Mouse (Mus musculus): ENCODE measurements at regions not wholly inside any gene's neighbourhood (a gene's known extent, or its start where the extent isn't known, plus 50 kb on each side); places are given as distances from the start of the nearest gene placed in this dataset.

DNA sequence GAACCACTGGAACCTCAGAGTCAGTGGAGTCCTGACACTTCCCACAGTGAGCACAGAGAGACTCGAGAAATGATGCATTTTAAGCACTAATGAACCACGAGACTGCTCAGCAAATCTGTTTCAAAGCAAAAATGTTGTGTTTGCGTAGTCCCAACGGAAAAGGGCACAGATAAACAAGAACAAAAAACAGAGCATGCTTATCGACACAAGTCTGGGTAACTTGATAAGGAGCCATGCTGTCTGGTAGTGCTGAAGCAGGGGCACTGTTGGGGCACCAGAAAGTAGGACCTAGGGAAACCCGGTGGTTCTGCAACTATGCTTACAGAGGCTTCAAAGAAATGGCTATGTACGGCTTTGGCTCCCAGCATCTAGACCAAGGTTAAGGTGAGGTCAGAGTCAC is 172.7 kb upstream of the Hes1 start:
- DNase-seq (ENCODE audit: low spot score), result no peak
- no peaks in the 10 kb centered on the region for H3K27me3 ChIP-seq (replicated peaks; ENCODE audit: insufficient read depth, low read length)
- H3K4me3 ChIP-seq (ENCODE audit: low read depth, low read length), result no peak overlapping the region
- 0 out of 2 replicates have a peak, but pooled peaks cover 7% of the 10 kb centered on the region for H3K4me1 ChIP-seq (ENCODE audit: insufficient read depth, low read depth, low read length)
- H3K36me3 ChIP-seq (ENCODE audit: insufficient read depth, low read length), result no peaks in the 10 kb centered on the region
- no peak overlapping the region for H3K9ac ChIP-seq (replicated peaks; ENCODE audit: low read depth)
- H3K4me2 ChIP-seq (replicated peaks; ENCODE audit: low read depth, low read length), result no peak overlapping the region
- H3K27ac ChIP-seq (ENCODE audit: low read length), result no peak overlapping the region
- 60% methylated on average over 7 of the region's 7 CpGs for WGBS
- no peak for ATAC-seq
- TF ChIP-seq EP300 (IDR thresholded peaks at IDR 0.05) (no peak), CTCF (IDR thresholded peaks at IDR 0.05) (no peak)
- no peaks in the 10 kb centered on the region for H3K9me3 ChIP-seq (ENCODE audit: low read length)

DNA sequence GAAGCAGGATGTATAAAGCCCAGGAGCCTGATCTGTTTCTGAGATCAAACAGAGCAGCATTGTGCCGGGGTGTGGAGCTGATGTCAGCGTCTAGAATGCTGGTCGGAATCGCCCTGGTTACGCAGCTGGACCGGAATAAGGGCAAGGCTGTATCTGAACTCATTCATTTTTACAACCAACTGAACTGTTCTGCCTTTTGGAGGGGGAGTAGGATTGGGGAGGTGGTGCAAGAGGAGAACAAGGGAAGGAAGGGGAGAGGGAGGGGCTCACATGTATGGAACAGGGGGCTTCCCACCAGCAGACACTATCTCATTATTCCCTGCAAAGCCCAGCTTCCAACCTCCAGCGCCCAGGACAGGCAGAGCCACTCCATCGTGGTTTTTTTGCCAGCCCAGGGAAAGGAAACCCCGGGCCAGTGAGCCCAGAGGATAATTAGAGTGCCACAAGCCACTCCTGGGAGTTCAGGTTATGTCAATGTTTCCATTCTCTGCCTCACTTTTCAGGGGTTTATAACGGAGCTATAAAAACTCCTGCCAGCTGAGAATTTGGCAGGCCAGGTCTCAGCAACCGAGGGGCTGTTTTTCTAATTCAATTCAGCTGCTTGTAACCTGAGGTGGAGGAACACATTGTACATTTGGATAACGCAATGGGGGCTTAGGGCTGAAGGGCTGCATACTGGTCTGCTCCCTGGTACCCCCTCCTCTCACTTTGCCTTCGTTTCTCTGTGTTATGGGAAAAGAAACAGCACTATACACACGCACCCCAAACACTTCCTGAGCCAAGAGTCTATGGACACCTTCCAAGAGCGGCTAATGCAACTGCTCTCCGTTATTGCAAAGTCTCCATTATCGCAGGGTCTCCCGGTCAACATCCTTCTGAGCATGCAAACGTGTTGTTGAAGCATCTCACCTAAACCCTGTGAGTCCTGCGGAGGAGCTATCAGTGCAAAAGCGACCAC is 170.0 kb upstream of the Hes1 start:
- Histone ChIP-seq H3K4me3 (ENCODE audit: low read depth, low read length) (no peak overlapping the region), H3K9ac (replicated peaks; ENCODE audit: low read depth) (no peak overlapping the region), H3K9me3 (ENCODE audit: low read length) (no peaks in the 10 kb centered on the region), H3K4me1 (ENCODE audit: insufficient read depth, low read depth, low read length) (0 out of 2 replicates have a peak, but pooled peaks cover 7% of the 10 kb centered on the region), H3K4me2 (replicated peaks; ENCODE audit: low read depth, low read length) (no peak overlapping the region), H3K36me3 (ENCODE audit: insufficient read depth, low read length) (no peaks in the 10 kb centered on the region), H3K27ac (ENCODE audit: low read length) (no peak overlapping the region), H3K27me3 (replicated peaks; ENCODE audit: insufficient read depth, low read length) (no peaks in the 10 kb centered on the region)
- DNase-seq (ENCODE audit: low spot score) (peak; percentile 64), ATAC-seq (peak; percentile 85)
- 20% methylated on average over 21 of the region's 21 CpGs for WGBS
- TF ChIP-seq EP300 (IDR thresholded peaks at IDR 0.05), result no peak
- no peak for TF ChIP-seq CTCF (IDR thresholded peaks at IDR 0.05)

DNA sequence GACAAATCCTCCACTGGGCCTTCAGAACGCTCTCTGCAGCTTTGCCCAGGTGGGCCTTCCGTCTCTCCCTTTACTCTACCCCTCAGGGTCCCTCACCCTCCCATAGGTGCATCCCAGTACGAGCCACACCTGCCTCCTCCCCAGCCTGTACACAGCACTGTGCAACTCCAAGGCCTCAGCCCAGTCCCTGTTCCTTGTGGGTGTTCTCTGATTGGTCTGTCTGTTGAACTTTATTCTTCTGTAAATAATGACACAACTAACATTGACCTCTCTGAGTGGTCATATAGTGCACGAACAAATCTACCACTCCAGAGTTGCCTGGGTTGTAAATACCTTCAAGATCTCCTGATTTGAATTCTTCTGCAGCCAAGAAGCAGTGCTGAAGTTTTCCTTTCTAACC is 167.8 kb upstream of the Hes1 start:
- Histone ChIP-seq H3K4me3 (ENCODE audit: low read depth, low read length) (no peak overlapping the region), H3K4me2 (replicated peaks; ENCODE audit: low read depth, low read length) (no peak overlapping the region), H3K9ac (replicated peaks; ENCODE audit: low read depth) (no peak overlapping the region), H3K36me3 (ENCODE audit: insufficient read depth, low read length) (no peaks in the 10 kb centered on the region), H3K4me1 (ENCODE audit: insufficient read depth, low read depth, low read length) (0 out of 2 replicates have a peak, but pooled peaks cover 7% of the 10 kb centered on the region), H3K27me3 (replicated peaks; ENCODE audit: insufficient read depth, low read length) (no peaks in the 10 kb centered on the region), H3K27ac (ENCODE audit: low read length) (no peak overlapping the region), H3K9me3 (ENCODE audit: low read length) (no peaks in the 10 kb centered on the region)
- DNase-seq (ENCODE audit: low spot score), result peak; percentile 41
- peak; percentile 59 for ATAC-seq
- TF ChIP-seq EP300 (IDR thresholded peaks at IDR 0.05) (no peak), CTCF (IDR thresholded peaks at IDR 0.05) (no peak)
- 56% methylated on average over 4 of the region's 4 CpGs for WGBS

DNA sequence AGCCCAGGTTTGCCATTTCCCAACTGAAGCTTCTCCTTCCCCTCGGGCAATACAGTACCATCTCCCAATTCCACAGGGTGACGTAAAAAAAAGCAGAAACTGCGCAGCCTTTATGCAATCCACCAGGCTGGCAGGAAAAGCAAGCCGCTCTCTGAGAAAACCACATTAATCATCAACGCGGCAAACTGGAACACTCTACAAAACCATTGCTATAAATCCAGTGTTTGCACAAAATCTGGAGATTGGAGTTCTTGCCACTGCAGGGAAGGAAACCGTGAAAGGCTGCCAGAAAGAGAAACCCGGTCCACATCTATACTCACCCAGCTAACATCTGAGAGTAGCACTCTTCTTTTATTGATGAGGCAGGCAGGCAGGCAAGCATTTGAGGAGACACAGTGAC is 160.7 kb upstream of the Hes1 start:
- no peak overlapping the region for H3K27ac ChIP-seq (ENCODE audit: low read length)
- H3K4me2 ChIP-seq (replicated peaks; ENCODE audit: low read depth, low read length), result no peak overlapping the region
- H3K4me1 ChIP-seq (ENCODE audit: insufficient read depth, low read depth, low read length), result peaks cover 10% of the 10 kb centered on the region; the same call in 1 of the 2 replicates
- TF ChIP-seq EP300 (IDR thresholded peaks at IDR 0.05) (peak; percentile 56), CTCF (IDR thresholded peaks at IDR 0.05) (no peak)
- no peaks in the 10 kb centered on the region for H3K27me3 ChIP-seq (replicated peaks; ENCODE audit: insufficient read depth, low read length)
- no peaks in the 10 kb centered on the region for H3K9me3 ChIP-seq (ENCODE audit: low read length)
- ATAC-seq, result peak; percentile 62
- 13% methylated on average over 8 of the region's 8 CpGs for WGBS
- H3K4me3 ChIP-seq (ENCODE audit: low read depth, low read length), result no peak overlapping the region
- H3K36me3 ChIP-seq (ENCODE audit: insufficient read depth, low read length), result no peaks in the 10 kb centered on the region
- no peak overlapping the region for H3K9ac ChIP-seq (replicated peaks; ENCODE audit: low read depth)
- DNase-seq (ENCODE audit: low spot score), result peak; percentile 81

DNA sequence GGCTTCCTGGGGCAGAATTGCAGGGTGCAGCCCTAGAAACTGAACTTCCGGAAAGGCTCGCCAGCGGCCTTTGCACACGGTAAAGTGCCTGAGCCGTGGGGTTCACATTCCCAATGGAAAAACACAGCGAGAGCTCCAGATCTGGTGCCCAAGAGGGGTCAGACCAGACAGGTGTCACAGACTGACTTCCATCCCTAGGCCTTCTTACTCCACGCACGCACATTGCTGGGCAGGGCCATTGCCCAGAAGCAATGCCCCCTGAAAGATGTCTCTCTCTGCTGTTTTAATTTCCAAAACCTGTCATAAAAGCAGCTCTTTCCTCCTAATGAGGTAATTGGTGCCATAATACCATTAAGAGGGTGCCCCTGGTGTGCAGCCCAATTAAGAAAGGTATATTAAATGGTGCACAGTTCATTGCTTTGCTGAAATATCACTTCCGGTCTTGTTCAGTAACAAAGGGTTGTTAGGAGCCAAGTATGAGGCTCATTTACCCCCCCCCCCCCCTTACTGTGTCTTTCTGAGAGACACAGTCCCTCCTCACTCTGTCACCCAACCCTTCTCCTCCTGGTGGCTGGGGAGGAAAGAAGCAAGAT is 159.9 kb upstream of the Hes1 start:
- ATAC-seq (no peak), DNase-seq (ENCODE audit: low spot score) (no peak)
- TF ChIP-seq CTCF (IDR thresholded peaks at IDR 0.05), result peak; percentile 19; the same call in 1 of the 2 replicates
- TF ChIP-seq EP300 (IDR thresholded peaks at IDR 0.05), result no peak
- Histone ChIP-seq H3K27ac (ENCODE audit: low read length) (no peak overlapping the region), H3K4me3 (ENCODE audit: low read depth, low read length) (no peak overlapping the region), H3K36me3 (ENCODE audit: insufficient read depth, low read length) (no peaks in the 10 kb centered on the region), H3K9me3 (ENCODE audit: low read length) (no peaks in the 10 kb centered on the region), H3K4me1 (ENCODE audit: insufficient read depth, low read depth, low read length) (peaks cover 10% of the 10 kb centered on the region; the same call in 1 of the 2 replicates), H3K9ac (replicated peaks; ENCODE audit: low read depth) (no peak overlapping the region), H3K4me2 (replicated peaks; ENCODE audit: low read depth, low read length) (no peak overlapping the region), H3K27me3 (replicated peaks; ENCODE audit: insufficient read depth, low read length) (no peaks in the 10 kb centered on the region)
- WGBS, result 58% methylated on average over 9 of the region's 9 CpGs

DNA sequence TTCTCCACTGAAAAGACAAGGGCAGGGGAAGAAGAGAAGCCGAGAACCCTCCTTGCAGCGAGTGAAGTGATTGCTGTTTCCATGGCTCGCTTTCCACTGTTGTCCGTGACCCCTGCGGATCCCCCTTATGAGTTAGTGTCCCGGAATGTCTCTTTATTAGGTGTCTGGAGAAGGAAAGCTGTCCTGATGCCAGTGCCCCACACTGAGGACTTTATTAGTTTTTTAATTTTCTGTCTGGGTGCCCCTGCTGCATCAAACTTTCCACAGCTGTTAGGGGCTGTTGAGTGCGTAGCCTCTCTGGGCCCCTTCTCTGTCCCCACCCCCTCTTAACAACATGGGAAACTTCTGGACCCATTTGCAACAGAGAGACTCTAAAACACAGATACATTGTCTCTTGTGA is 156.9 kb upstream of the Hes1 start:
- WGBS, result 63% methylated on average over 7 of the region's 7 CpGs
- ATAC-seq (peak; percentile 32; the same call in 1 of the 2 replicates), DNase-seq (ENCODE audit: low spot score) (peak; percentile 56)
- Histone ChIP-seq H3K9ac (replicated peaks; ENCODE audit: low read depth) (no peak overlapping the region), H3K4me2 (replicated peaks; ENCODE audit: low read depth, low read length) (no peak overlapping the region), H3K27ac (ENCODE audit: low read length) (no peak overlapping the region), H3K36me3 (ENCODE audit: insufficient read depth, low read length) (no peaks in the 10 kb centered on the region), H3K27me3 (replicated peaks; ENCODE audit: insufficient read depth, low read length) (no peaks in the 10 kb centered on the region), H3K4me1 (ENCODE audit: insufficient read depth, low read depth, low read length) (peaks cover 10% of the 10 kb centered on the region; the same call in 1 of the 2 replicates), H3K9me3 (ENCODE audit: low read length) (no peaks in the 10 kb centered on the region), H3K4me3 (ENCODE audit: low read depth, low read length) (no peak overlapping the region)
- TF ChIP-seq EP300 (IDR thresholded peaks at IDR 0.05) (no peak), CTCF (IDR thresholded peaks at IDR 0.05) (no peak)
